Mouse (Mus musculus): ENCODE measurements around the gene Izumo4. TPM values are rescaled to one million over a fixed set of nuclear protein-coding genes. Genes with fewer than 3 reads are reported as not detected.

The Izumo4 gene
- total and polyA plus RNA-seq, 3 experiments = 2.7 to 9.6 (median 5.9) TPM

- peaks cover 8 to 22% of the 10 kb centered on the region in 2 experiments for H3K4me1 ChIP-seq (ENCODE audit: control insufficient read depth in 1 of 2, insufficient read depth in 2 of 2)
- no peak overlapping the region for H3K4me2 ChIP-seq (ENCODE audit: insufficient read depth, low read depth, poor library complexity, severe bottlenecking)
- dilution Hi-C loops (cut with MboI; ENCODE audit: extremely low pct_ligation_motif_present, extremely low pct_unique_long_range_greater_than_20kb, low sequenced_read_pairs) (no loop called here), in situ Hi-C loops (cut with MboI; ENCODE audit: low pct_ligation_motif_present, low pct_unique_long_range_greater_than_20kb, low sequenced_read_pairs) (no loop called here)
- TF ChIP-seq ZKSCAN1 (IDR thresholded peaks at IDR 0.05; ENCODE audit: borderline replicate concordance, low read depth, low read length) (no peak), MAX (IDR thresholded peaks at IDR 0.05; ENCODE audit: low read length) (no peak), PAX5 (IDR thresholded peaks at IDR 0.05; ENCODE audit: low read length) (no peak), RCOR1 (conservative IDR thresholded peaks at IDR 0.05; ENCODE audit: low read depth, low read length) (no peak), POLR2AphosphoS2 (IDR thresholded peaks at IDR 0.05; ENCODE audit: low read depth, low read length) (no peak), ETS1 (conservative IDR thresholded peaks at IDR 0.05; ENCODE audit: low read depth, low read length) (no peak)
- peaks cover 45 to 61% of the 10 kb centered on the region in 2 experiments for H3K36me3 ChIP-seq (replicated peaks in 1 of 2; ENCODE audit: control insufficient read depth in 1 of 2, insufficient read depth in 1 of 2, low read length in 1 of 2)
- no peak overlapping the region for H3K9ac ChIP-seq (ENCODE audit: insufficient read depth, low read depth)
- H3K27ac ChIP-seq (ENCODE audit: insufficient read depth, low read depth) = no peak overlapping the region
- no peaks in the 10 kb centered on the region for H3K9me3 ChIP-seq (replicated peaks; ENCODE audit: low read length)
- no peak for DNase-seq (ENCODE audit: extremely low read depth)
- no peak overlapping the region for H3K4me3 ChIP-seq (replicated peaks in 1 of 3; ENCODE audit: low read depth in 2 of 3, low read length in 2 of 3, poor library complexity in 1 of 3)
- no peaks in the 10 kb centered on the region for H3K27me3 ChIP-seq (replicated peaks)
- H3K79me2 ChIP-seq (replicated peaks; ENCODE audit: control insufficient read depth, extremely low read depth, insufficient read depth, poor library complexity, severe bottlenecking) = peaks cover 5% of the 10 kb centered on the region
Measured at GRCm38 (mm10) chr10:80705033-80705432, 3.0 kb downstream of the Izumo4 start.

- no peak for DNase-seq (ENCODE audit: extremely low read depth)
- Histone ChIP-seq H3K9ac (ENCODE audit: insufficient read depth, low read depth) (no peak overlapping the region), H3K4me1 (ENCODE audit: control insufficient read depth in 1 of 2, insufficient read depth in 2 of 2) (peaks cover 8 to 20% of the 10 kb centered on the region in 2 experiments), H3K36me3 (replicated peaks in 1 of 2; ENCODE audit: control insufficient read depth in 1 of 2, insufficient read depth in 1 of 2, low read length in 1 of 2) (peaks cover 50 to 66% of the 10 kb centered on the region in 2 experiments), H3K4me2 (ENCODE audit: insufficient read depth, low read depth, poor library complexity, severe bottlenecking) (no peak overlapping the region), H3K27me3 (replicated peaks) (no peaks in the 10 kb centered on the region), H3K9me3 (replicated peaks; ENCODE audit: low read length) (no peaks in the 10 kb centered on the region), H3K4me3 (replicated peaks in 1 of 3; ENCODE audit: low read depth in 2 of 3, low read length in 2 of 3, poor library complexity in 1 of 3) (no peak overlapping the region), H3K79me2 (replicated peaks; ENCODE audit: control insufficient read depth, extremely low read depth, insufficient read depth, poor library complexity, severe bottlenecking) (peaks cover under 1% of the 10 kb centered on the region; the same call in 1 of the 2 replicates), H3K27ac (ENCODE audit: insufficient read depth, low read depth) (no peak overlapping the region)
- no peak for TF ChIP-seq RCOR1 (conservative IDR thresholded peaks at IDR 0.05; ENCODE audit: low read depth, low read length)
- TF ChIP-seq NRF1 (IDR thresholded peaks at IDR 0.05; ENCODE audit: low read depth, low read length) = no peak
- no peak for TF ChIP-seq HCFC1 (IDR thresholded peaks at IDR 0.05; ENCODE audit: low read depth, low read length)
- TF ChIP-seq UBTF (IDR thresholded peaks at IDR 0.05; ENCODE audit: low read depth, low read length) = no peak
- no peak for TF ChIP-seq GABPA (IDR thresholded peaks at IDR 0.05; ENCODE audit: insufficient replicate concordance, low read depth, low read length)
- TF ChIP-seq ZKSCAN1 (IDR thresholded peaks at IDR 0.05; ENCODE audit: borderline replicate concordance, low read depth, low read length) = no peak
- TF ChIP-seq MAFK (IDR thresholded peaks at IDR 0.05; ENCODE audit: insufficient replicate concordance, low read length) = no peak
- TF ChIP-seq MXI1 (IDR thresholded peaks at IDR 0.05; ENCODE audit: low read depth, low read length) = no peak
- no peak for TF ChIP-seq BHLHE40 (IDR thresholded peaks at IDR 0.05; ENCODE audit: low read depth, low read length)
- TF ChIP-seq TBP (conservative IDR thresholded peaks at IDR 0.05; ENCODE audit: low read depth, low read length) = no peak
- TF ChIP-seq POLR2AphosphoS2 (IDR thresholded peaks at IDR 0.05; ENCODE audit: low read depth, low read length) = no peak
- TF ChIP-seq RAD21 (IDR thresholded peaks at IDR 0.05; ENCODE audit: low read depth, low read length) = no peak
- no peak for TF ChIP-seq E2F4 (IDR thresholded peaks at IDR 0.05; ENCODE audit: insufficient replicate concordance, low read depth, low read length)
- no peak for TF ChIP-seq NELFE (IDR thresholded peaks at IDR 0.05; ENCODE audit: low read depth, low read length)
- no peak for TF ChIP-seq JUN (IDR thresholded peaks at IDR 0.05; ENCODE audit: insufficient read depth, low read depth, low read length)
- TF ChIP-seq MAX (IDR thresholded peaks at IDR 0.05; ENCODE audit: low read length) = no peak
- dilution Hi-C loops (cut with MboI; ENCODE audit: extremely low pct_ligation_motif_present, extremely low pct_unique_long_range_greater_than_20kb, low sequenced_read_pairs) (no loop called here), in situ Hi-C loops (cut with MboI; ENCODE audit: low pct_ligation_motif_present, low pct_unique_long_range_greater_than_20kb, low sequenced_read_pairs) (no loop called here)
Measured at GRCm38 (mm10) chr10:80705479-80705878, 3.5 kb downstream of the Izumo4 start.

Data from CH12.LX (cell line).